In genomic region chr5:147794711-147795532, GRCm38 (mm10) we compare ENCODE assay signal across 13 mouse cellular contexts.
DNase-seq lines count a peak whose midpoint lies in the region; ATAC-seq lines count a peak whose summit lies in the region.
"Had no signal": no experiment of that assay in that cellular context is flagged by ENCODE, and none has a peak within 500 bp of the region (broad histone marks: within the 10 kb centered on the region; RNA-seq: fewer than 3 reads in every experiment).

No protein-coding gene starts in this region.

- H3K9ac ChIP-seq in heart, embryonic 11.5 days (ENCODE audit: low read depth, low read length) = no peak overlapping the region
- H3K9ac ChIP-seq in heart, embryonic 12.5 days = no peak overlapping the region; the same call in 1 of the 2 replicates
- no peak overlapping the region for H3K9ac ChIP-seq in lung, embryonic 15.5 days
- H3K9ac ChIP-seq: limb, embryonic 13.5 days; neural tube, embryonic 12.5 days had no signal

- ATAC-seq in heart, embryonic 11.5 days (replicated peaks; ENCODE audit: insufficient number of reproducible peaks, low FRiP score, low TSS enrichment) = no peak
- no peak for ATAC-seq in heart, embryonic 12.5 days (ENCODE audit: insufficient number of reproducible peaks, low FRiP score)
- peak; percentile 31; the same call in 1 of the 2 replicates for ATAC-seq in lung, embryonic 15.5 days (ENCODE audit: borderline replicate concordance, extremely low read depth, low FRiP score, low TSS enrichment)

- H3K27ac ChIP-seq in heart, embryonic 11.5 days (ENCODE audit: low read depth, low read length) = no peak overlapping the region
- no peak overlapping the region for H3K27ac ChIP-seq in heart, embryonic 12.5 days (ENCODE audit: poor library complexity, severe bottlenecking)
- H3K27ac ChIP-seq in lung, embryonic 15.5 days = no peak overlapping the region
- H3K27ac ChIP-seq: limb, embryonic 13.5 days; midbrain, embryonic 10.5 days; neural tube, embryonic 12.5 days had no signal

- H3K4me3 ChIP-seq in heart, embryonic 11.5 days (ENCODE audit: low read depth, low read length) = no peak overlapping the region
- no peak overlapping the region for H3K4me3 ChIP-seq in heart, embryonic 12.5 days
- H3K4me3 ChIP-seq in lung, embryonic 15.5 days = no peak overlapping the region
- H3K4me3 ChIP-seq: limb, embryonic 13.5 days; midbrain, embryonic 10.5 days; neural tube, embryonic 12.5 days had no signal

- H3K27me3 ChIP-seq in heart, embryonic 11.5 days (ENCODE audit: control insufficient read depth, insufficient read depth, low read length) = no peaks in the 10 kb centered on the region
- no peaks in the 10 kb centered on the region for H3K27me3 ChIP-seq in heart, embryonic 12.5 days (replicated peaks)
- H3K27me3 ChIP-seq in lung, embryonic 15.5 days = no peaks in the 10 kb centered on the region
- H3K27me3 ChIP-seq: limb, embryonic 13.5 days; neural tube, embryonic 12.5 days had no signal

- no peaks in the 10 kb centered on the region for H3K9me3 ChIP-seq in heart, embryonic 11.5 days (replicated peaks; ENCODE audit: control insufficient read depth, low read length)
- peaks cover 11% of the 10 kb centered on the region; the same call in 1 of the 2 replicates for H3K9me3 ChIP-seq in heart, embryonic 12.5 days (replicated peaks)
- no peaks in the 10 kb centered on the region for H3K9me3 ChIP-seq in lung, embryonic 15.5 days
- H3K9me3 ChIP-seq: limb, embryonic 13.5 days; neural tube, embryonic 12.5 days had no signal

- H3K4me2 ChIP-seq in heart, embryonic 11.5 days = no peak overlapping the region
- 0 out of 2 replicates have a peak overlapping the region, but pooled peaks have one; percentile 22 for H3K4me2 ChIP-seq in heart, embryonic 12.5 days
- H3K4me2 ChIP-seq in lung, embryonic 15.5 days = no peak overlapping the region; the same call in 1 of the 2 replicates
- H3K4me2 ChIP-seq: limb, embryonic 13.5 days; neural tube, embryonic 12.5 days had no signal

- H3K36me3 ChIP-seq in heart, embryonic 11.5 days (ENCODE audit: control insufficient read depth, insufficient read depth, low read length) = no peaks in the 10 kb centered on the region
- H3K36me3 ChIP-seq in heart, embryonic 12.5 days = no peaks in the 10 kb centered on the region
- H3K36me3 ChIP-seq in lung, embryonic 15.5 days = no peaks in the 10 kb centered on the region
- H3K36me3 ChIP-seq: limb, embryonic 13.5 days; midbrain, embryonic 10.5 days; neural tube, embryonic 12.5 days had no signal

- 44% methylated on average over 17 of the region's 17 CpGs for WGBS in heart, embryonic 11.5 days (ENCODE audit: insufficient replicate concordance)
- WGBS in heart, embryonic 12.5 days = 44% methylated on average over 17 of the region's 17 CpGs
- WGBS in lung, embryonic 15.5 days = 30% methylated on average over 17 of the region's 17 CpGs

- peak; percentile 93 for DNase-seq in heart, adult 11 months
- DNase-seq in 3134 (ENCODE audit: extremely low read depth, insufficient read length, low spot score) = peak; percentile 77
- no peak for DNase-seq in embryo, embryonic 10 days (ENCODE audit: low spot score)
- no peak for DNase-seq in MN1 (ENCODE audit: low spot score)
- DNase-seq in thymus, postnatal 4 days = no peak
- DNase-seq: B cell, adult 2 months; kidney, adult 18-20 months had no signal

- no peaks in the 10 kb centered on the region for H3K4me1 ChIP-seq in heart, embryonic 11.5 days (ENCODE audit: control insufficient read depth, insufficient read depth, low read length)
- H3K4me1 ChIP-seq in heart, embryonic 12.5 days (replicated peaks) = peaks cover 10% of the 10 kb centered on the region
- H3K4me1 ChIP-seq in lung, embryonic 15.5 days = peaks cover 7% of the 10 kb centered on the region; the same call in 1 of the 2 replicates
- H3K4me1 ChIP-seq: limb, embryonic 13.5 days; midbrain, embryonic 10.5 days; neural tube, embryonic 12.5 days had no signal

Comparison
In these comparisons a context has a peak if more than half of its experiments do, and no peak if none do; other contexts are left out.
1. DNase-seq: peak in heart, adult 11 months (single experiment) and 3134 (single experiment); none in embryo, embryonic 10 days (single experiment), MN1 (single experiment) and thymus, postnatal 4 days (single experiment).